Mouse (Mus musculus) kidney, adult 8-10 months (tissue): Measurements from ENCODE around the gene Mthfd2l.

Experiments
- DNase-seq, 2 experiments: peaks; one replicate each; pipeline ENCODE4 v3.0.0; 2022

Mthfd2l gene

GRCm38 (mm10) chr5:90951475-90951874, 20.6 kb downstream of the Mthfd2l start:
- DNase-seq = peak; percentile 43 to 55

GRCm38 (mm10) chr5:90952731-90953481, 22.0 kb downstream of the Mthfd2l start:
- no peak for DNase-seq

- DNase-seq = peak in 1 of 2 experiments; percentile 31
These were observed 33.4 kb downstream of the Mthfd2l start for GRCm38 (mm10) chr5:90964316-90964715.

- no peak for DNase-seq
These were observed 33.8 kb downstream of the Mthfd2l start for GRCm38 (mm10) chr5:90964764-90965163.

- no peak for DNase-seq
These were observed 34.5 kb downstream of the Mthfd2l start for GRCm38 (mm10) chr5:90965386-90965785.

- DNase-seq = peak; percentile 40 to 77
These were observed 46.3 kb downstream of the Mthfd2l start for GRCm38 (mm10) chr5:90977244-90977643.

GRCm38 (mm10) chr5:90980297-90980696, 49.4 kb downstream of the Mthfd2l start:
- DNase-seq = no peak

GRCm38 (mm10) chr5:90987605-90988004, 56.7 kb downstream of the Mthfd2l start:
- no peak for DNase-seq

- no peak for DNase-seq
These were observed 57.2 kb downstream of the Mthfd2l start for GRCm38 (mm10) chr5:90988149-90988548.

- no peak for DNase-seq
These were observed 57.7 kb downstream of the Mthfd2l start for GRCm38 (mm10) chr5:90988592-90988991.

GRCm38 (mm10) chr5:90999942-91000341, 69.0 kb downstream of the Mthfd2l start:
- DNase-seq = no peak

GRCm38 (mm10) chr5:91015216-91015615, 84.3 kb downstream of the Mthfd2l start:
- DNase-seq = no peak

GRCm38 (mm10) chr5:91023114-91023513, 92.2 kb downstream of the Mthfd2l start:
- no peak for DNase-seq

GRCm38 (mm10) chr5:91027164-91027563, 96.2 kb downstream of the Mthfd2l start, which contains the start of gene Epgn:
Gene Epgn, plus strand, starts transcription at chr5:91027464.
- no peak for DNase-seq

GRCm38 (mm10) chr5:91027840-91028239, 96.9 kb downstream of the Mthfd2l start:
- DNase-seq = no peak

- no peak for DNase-seq
These were observed 99.7 kb downstream of the Mthfd2l start for GRCm38 (mm10) chr5:91030629-91031028.

GRCm38 (mm10) chr5:91035341-91035740, 104.4 kb downstream of the Mthfd2l start:
- no peak for DNase-seq

GRCm38 (mm10) chr5:91036628-91037027, 105.7 kb downstream of the Mthfd2l start:
- DNase-seq = no peak

GRCm38 (mm10) chr5:91037756-91038155, 106.8 kb downstream of the Mthfd2l start:
- DNase-seq = no peak

GRCm38 (mm10) chr5:91038547-91038946, 107.6 kb downstream of the Mthfd2l start:
- peak; percentile 19 to 29 for DNase-seq

GRCm38 (mm10) chr5:91038963-91039362, 108.0 kb downstream of the Mthfd2l start:
- DNase-seq = no peak

GRCm38 (mm10) chr5:91047987-91048386, 117.1 kb downstream of the Mthfd2l start:
- DNase-seq = no peak

- DNase-seq = no peak
These were observed 117.5 kb downstream of the Mthfd2l start for GRCm38 (mm10) chr5:91048397-91048796.
